Mouse (Mus musculus): ENCODE data around the gene Arxes1. TPM values are rescaled to one million over a fixed set of nuclear protein-coding genes. Genes with fewer than 3 reads are reported as not detected.

Arxes1 gene
- polyA plus RNA-seq (2015; fragmentation: Illumina TruSeq; extraction: RNeasy Lipid Tissue Mini Kit (QIAGEN cat#74804); ENCODE audit: insufficient read depth, low read depth, low replicate concordance), result not detected

GRCm38 (mm10) chrX:136032799-136033763, at the start of gene Arxes1:
Gene Arxes1, plus strand, starts transcription at chrX:136033367.

GRCm38 (mm10) chrX:135993664-135994119, 39.5 kb upstream of the Arxes1 start, which contains the start of gene Arxes2:
Gene Arxes2, plus strand, starts transcription at chrX:135993824.

GRCm38 (mm10) chrX:136068020-136068419, 34.9 kb downstream of the Arxes1 start, which contains the start of gene Bex2:
Gene Bex2, minus strand, starts transcription at chrX:136068236.

Other genes starting within 250 kb of the Arxes1 start
- 3.6 TPM for gene Bhlhb9, start 235.8 kb upstream of the Arxes1 start, polyA plus RNA-seq (2015; fragmentation: Illumina TruSeq; extraction: RNeasy Lipid Tissue Mini Kit (QIAGEN cat#74804); ENCODE audit: insufficient read depth, low read depth, low replicate concordance)
- 3.3 TPM for gene Gprasp2, start 194.3 kb upstream of the Arxes1 start, polyA plus RNA-seq (2015; fragmentation: Illumina TruSeq; extraction: RNeasy Lipid Tissue Mini Kit (QIAGEN cat#74804); ENCODE audit: insufficient read depth, low read depth, low replicate concordance)
- 3.7 TPM for gene Arxes2, start 39.5 kb upstream of the Arxes1 start, polyA plus RNA-seq (2015; fragmentation: Illumina TruSeq; extraction: RNeasy Lipid Tissue Mini Kit (QIAGEN cat#74804); ENCODE audit: insufficient read depth, low read depth, low replicate concordance)
- 17.4 TPM for gene Bex2, start 34.9 kb downstream of the Arxes1 start, polyA plus RNA-seq (2015; fragmentation: Illumina TruSeq; extraction: RNeasy Lipid Tissue Mini Kit (QIAGEN cat#74804); ENCODE audit: insufficient read depth, low read depth, low replicate concordance)
- gene Nxf3, start 51.9 kb downstream of the Arxes1 start, polyA plus RNA-seq (2015; fragmentation: Illumina TruSeq; extraction: RNeasy Lipid Tissue Mini Kit (QIAGEN cat#74804); ENCODE audit: insufficient read depth, low read depth, low replicate concordance), result not detected
- gene Bex4, start 105.6 kb downstream of the Arxes1 start, polyA plus RNA-seq (2015; fragmentation: Illumina TruSeq; extraction: RNeasy Lipid Tissue Mini Kit (QIAGEN cat#74804); ENCODE audit: insufficient read depth, low read depth, low replicate concordance), result 5.6 TPM
- 17.8 TPM for gene Tceal8, start 139.0 kb downstream of the Arxes1 start, polyA plus RNA-seq (2015; fragmentation: Illumina TruSeq; extraction: RNeasy Lipid Tissue Mini Kit (QIAGEN cat#74804); ENCODE audit: insufficient read depth, low read depth, low replicate concordance)
- gene Tceal5, start 170.5 kb downstream of the Arxes1 start, polyA plus RNA-seq (2015; fragmentation: Illumina TruSeq; extraction: RNeasy Lipid Tissue Mini Kit (QIAGEN cat#74804); ENCODE audit: insufficient read depth, low read depth, low replicate concordance), result not detected
- gene Tceal7, start 181.4 kb downstream of the Arxes1 start, polyA plus RNA-seq (2015; fragmentation: Illumina TruSeq; extraction: RNeasy Lipid Tissue Mini Kit (QIAGEN cat#74804); ENCODE audit: insufficient read depth, low read depth, low replicate concordance), result not detected
- gene Bex1, start 182.1 kb downstream of the Arxes1 start, polyA plus RNA-seq (2015; fragmentation: Illumina TruSeq; extraction: RNeasy Lipid Tissue Mini Kit (QIAGEN cat#74804); ENCODE audit: insufficient read depth, low read depth, low replicate concordance), result 1.6 TPM
- 70.5 TPM for gene Tceal9, start 211.7 kb downstream of the Arxes1 start, polyA plus RNA-seq (2015; fragmentation: Illumina TruSeq; extraction: RNeasy Lipid Tissue Mini Kit (QIAGEN cat#74804); ENCODE audit: insufficient read depth, low read depth, low replicate concordance)
- 25.5 TPM for gene Bex3, start 236.9 kb downstream of the Arxes1 start, polyA plus RNA-seq (2015; fragmentation: Illumina TruSeq; extraction: RNeasy Lipid Tissue Mini Kit (QIAGEN cat#74804); ENCODE audit: insufficient read depth, low read depth, low replicate concordance)

Data from pancreas, adult 10 weeks (tissue).